Mouse (Mus musculus) kidney, postnatal 25 days (tissue): ENCODE measurements around the gene Slc35e2.
A peak's percentile ranks its signal among the peaks of the same experiment; 100 is the strongest.
"Not testable (repeated sequence)": the region's sequence is repeated elsewhere in the genome, so short reads cannot be mapped to it uniquely, and the experiment has no call there.

Experiments used
- DNase-seq, 2 experiments: peaks; one replicate each; pipeline ENCODE4 v3.0.0; 2021; ENCODE audit warnings: mixed read lengths in 2 of 2

The Slc35e2 gene

GRCm38 (mm10) chr4:155601091-155601996 lies at the start of gene Slc35e2:
TSS of gene Slc35e2 (plus strand) at chr4:155601416.
- peak; percentile 95 to 97 for DNase-seq

GRCm38 (mm10) chr4:155552917-155553532 lies 48.2 kb upstream of the Slc35e2 start:
- DNase-seq: no peak

GRCm38 (mm10) chr4:155554880-155555279 lies 46.3 kb upstream of the Slc35e2 start:
- DNase-seq: no peak

GRCm38 (mm10) chr4:155555464-155555863 lies 45.8 kb upstream of the Slc35e2 start:
- DNase-seq: no peak

- DNase-seq: no peak
These were observed 41.8 kb upstream of the Slc35e2 start for GRCm38 (mm10) chr4:155559454-155559853.

- peak; percentile 19 to 76 for DNase-seq
These were observed 40.3 kb upstream of the Slc35e2 start for GRCm38 (mm10) chr4:155560932-155561331.

- no peak for DNase-seq
These were observed 39.4 kb upstream of the Slc35e2 start, which contains the start of gene Nadk for GRCm38 (mm10) chr4:155561661-155562442. TSS of gene Nadk (plus strand) at chr4:155562378.

GRCm38 (mm10) chr4:155562725-155563399 lies 38.4 kb upstream of the Slc35e2 start:
- DNase-seq: peak; percentile 73 to 81

- DNase-seq: peak; percentile 98
These were observed 37.6 kb upstream of the Slc35e2 start for GRCm38 (mm10) chr4:155563400-155564231.

GRCm38 (mm10) chr4:155564315-155565069 lies 36.7 kb upstream of the Slc35e2 start:
- peak; percentile 36 to 68 for DNase-seq

- DNase-seq: peak; percentile 33 to 65
These were observed 34.7 kb upstream of the Slc35e2 start for GRCm38 (mm10) chr4:155566555-155566954.

- DNase-seq: peak in 1 of 2 experiments; percentile 54
These were observed 33.0 kb upstream of the Slc35e2 start for GRCm38 (mm10) chr4:155568170-155568569.

- no peak for DNase-seq
These were observed 32.4 kb upstream of the Slc35e2 start for GRCm38 (mm10) chr4:155568632-155569370.

- no peak for DNase-seq
These were observed 31.4 kb upstream of the Slc35e2 start for GRCm38 (mm10) chr4:155569818-155570217.

GRCm38 (mm10) chr4:155570315-155570714 lies 30.9 kb upstream of the Slc35e2 start:
- not testable (repeated sequence) for DNase-seq

GRCm38 (mm10) chr4:155571442-155571841 lies 29.8 kb upstream of the Slc35e2 start:
- DNase-seq: peak in 1 of 2 experiments; percentile 27

GRCm38 (mm10) chr4:155573155-155573554 lies 28.1 kb upstream of the Slc35e2 start:
- DNase-seq: peak in 1 of 2 experiments; percentile 14

GRCm38 (mm10) chr4:155573876-155574275 lies 27.3 kb upstream of the Slc35e2 start:
- DNase-seq: peak in 1 of 2 experiments; percentile 39

GRCm38 (mm10) chr4:155574931-155575330 lies 26.3 kb upstream of the Slc35e2 start:
- DNase-seq: peak in 1 of 2 experiments; percentile 27

GRCm38 (mm10) chr4:155575521-155575920 lies 25.7 kb upstream of the Slc35e2 start:
- peak in 1 of 2 experiments; percentile 46 for DNase-seq
